Mouse (Mus musculus): ENCODE data around the gene Glce. TPM values are rescaled to one million over a fixed set of nuclear protein-coding genes. Genes with fewer than 3 reads are reported as not detected.

Gene Glce
- polyA plus RNA-seq, 1 experiment: 0.01 TPM

GRCm38 (mm10) chr9:62132005-62132782 lies 9.7 kb upstream of the Glce start:
- Histone ChIP-seq H3K4me3 (replicated peaks) (no peak overlapping the region), H3K27me3 (ENCODE audit: control insufficient read depth) (no peaks in the 10 kb centered on the region; the same call in 1 of the 2 replicates), H3K9me3 (ENCODE audit: control insufficient read depth, low read length) (no peaks in the 10 kb centered on the region), H3K4me1 (ENCODE audit: control insufficient read depth) (no peaks in the 10 kb centered on the region), H3K36me3 (ENCODE audit: control insufficient read depth) (no peaks in the 10 kb centered on the region)
- TF ChIP-seq GATA1 (IDR thresholded peaks at IDR 0.05; ENCODE audit: low read length) (no peak), TAL1 (IDR thresholded peaks at IDR 0.05; ENCODE audit: low read length) (no peak)

GRCm38 (mm10) chr9:62130746-62131145 lies 8.3 kb upstream of the Glce start:
- peaks cover 3% of the 10 kb centered on the region for H3K27me3 ChIP-seq (ENCODE audit: control insufficient read depth)
- H3K36me3 ChIP-seq (ENCODE audit: control insufficient read depth): no peaks in the 10 kb centered on the region
- no peak for TF ChIP-seq TAL1 (IDR thresholded peaks at IDR 0.05; ENCODE audit: low read length)
- TF ChIP-seq GATA1 (IDR thresholded peaks at IDR 0.05; ENCODE audit: low read length): no peak
- H3K9me3 ChIP-seq (ENCODE audit: control insufficient read depth, low read length): no peaks in the 10 kb centered on the region
- H3K4me3 ChIP-seq (replicated peaks): no peak overlapping the region
- H3K4me1 ChIP-seq (ENCODE audit: control insufficient read depth): no peaks in the 10 kb centered on the region

GRCm38 (mm10) chr9:62128056-62128455 lies 5.6 kb upstream of the Glce start:
- H3K4me1 ChIP-seq (ENCODE audit: control insufficient read depth): peaks cover 13% of the 10 kb centered on the region
- H3K4me3 ChIP-seq (replicated peaks): no peak overlapping the region
- H3K36me3 ChIP-seq (ENCODE audit: control insufficient read depth): no peaks in the 10 kb centered on the region
- H3K9me3 ChIP-seq (ENCODE audit: control insufficient read depth, low read length): no peaks in the 10 kb centered on the region
- peaks cover 3% of the 10 kb centered on the region for H3K27me3 ChIP-seq (ENCODE audit: control insufficient read depth)
- no peak for TF ChIP-seq TAL1 (IDR thresholded peaks at IDR 0.05; ENCODE audit: low read length)
- no peak for TF ChIP-seq GATA1 (IDR thresholded peaks at IDR 0.05; ENCODE audit: low read length)

GRCm38 (mm10) chr9:62125986-62126575 lies 3.6 kb upstream of the Glce start:
- no peaks in the 10 kb centered on the region for H3K9me3 ChIP-seq (ENCODE audit: control insufficient read depth, low read length)
- no peak overlapping the region for H3K4me3 ChIP-seq (replicated peaks)
- peaks cover 14% of the 10 kb centered on the region for H3K27me3 ChIP-seq (ENCODE audit: control insufficient read depth)
- H3K4me1 ChIP-seq (ENCODE audit: control insufficient read depth): peaks cover 27% of the 10 kb centered on the region
- no peaks in the 10 kb centered on the region for H3K36me3 ChIP-seq (ENCODE audit: control insufficient read depth)
- TF ChIP-seq TAL1 (IDR thresholded peaks at IDR 0.05; ENCODE audit: low read length): no peak
- TF ChIP-seq GATA1 (IDR thresholded peaks at IDR 0.05; ENCODE audit: low read length): no peak

GRCm38 (mm10) chr9:62124266-62124665 lies 1.8 kb upstream of the Glce start:
- no peak overlapping the region for H3K4me3 ChIP-seq (replicated peaks)
- H3K4me1 ChIP-seq (ENCODE audit: control insufficient read depth): peaks cover 27% of the 10 kb centered on the region
- H3K36me3 ChIP-seq (ENCODE audit: control insufficient read depth): no peaks in the 10 kb centered on the region
- H3K27me3 ChIP-seq (ENCODE audit: control insufficient read depth): peaks cover 25% of the 10 kb centered on the region
- H3K9me3 ChIP-seq (ENCODE audit: control insufficient read depth, low read length): no peaks in the 10 kb centered on the region
- TF ChIP-seq GATA1 (IDR thresholded peaks at IDR 0.05; ENCODE audit: low read length) (no peak), TAL1 (IDR thresholded peaks at IDR 0.05; ENCODE audit: low read length) (no peak)

- H3K27me3 ChIP-seq (ENCODE audit: control insufficient read depth): peaks cover 27% of the 10 kb centered on the region
- H3K36me3 ChIP-seq (ENCODE audit: control insufficient read depth): no peaks in the 10 kb centered on the region
- H3K4me1 ChIP-seq (ENCODE audit: control insufficient read depth): peaks cover 27% of the 10 kb centered on the region
- H3K4me3 ChIP-seq (replicated peaks): peak overlapping the region; percentile 82
- TF ChIP-seq GATA1 (IDR thresholded peaks at IDR 0.05; ENCODE audit: low read length) (no peak), TAL1 (IDR thresholded peaks at IDR 0.05; ENCODE audit: low read length) (no peak)
- H3K9me3 ChIP-seq (ENCODE audit: control insufficient read depth, low read length): no peaks in the 10 kb centered on the region
Observed at GRCm38 (mm10) chr9:62123496-62123895, 1.0 kb upstream of the Glce start.

GRCm38 (mm10) chr9:62121551-62122447 lies 656 bp downstream of the Glce start:
- H3K4me1 ChIP-seq (ENCODE audit: control insufficient read depth): peaks cover 27% of the 10 kb centered on the region
- H3K9me3 ChIP-seq (ENCODE audit: control insufficient read depth, low read length): no peaks in the 10 kb centered on the region
- no peaks in the 10 kb centered on the region for H3K36me3 ChIP-seq (ENCODE audit: control insufficient read depth)
- peaks cover 27% of the 10 kb centered on the region for H3K27me3 ChIP-seq (ENCODE audit: control insufficient read depth)
- no peak for TF ChIP-seq TAL1 (IDR thresholded peaks at IDR 0.05; ENCODE audit: low read length)
- TF ChIP-seq GATA1 (IDR thresholded peaks at IDR 0.05; ENCODE audit: low read length): no peak
- peak overlapping the region; percentile 82 for H3K4me3 ChIP-seq (replicated peaks)

- Histone ChIP-seq H3K9me3 (ENCODE audit: control insufficient read depth, low read length) (no peaks in the 10 kb centered on the region), H3K4me1 (ENCODE audit: control insufficient read depth) (peaks cover 21% of the 10 kb centered on the region), H3K27me3 (ENCODE audit: control insufficient read depth) (peaks cover 24% of the 10 kb centered on the region), H3K36me3 (ENCODE audit: control insufficient read depth) (no peaks in the 10 kb centered on the region), H3K4me3 (replicated peaks) (no peak overlapping the region)
- no peak for TF ChIP-seq GATA1 (IDR thresholded peaks at IDR 0.05; ENCODE audit: low read length)
- TF ChIP-seq TAL1 (IDR thresholded peaks at IDR 0.05; ENCODE audit: low read length): no peak
Observed at GRCm38 (mm10) chr9:62118754-62119153, 3.7 kb downstream of the Glce start.

- Histone ChIP-seq H3K27me3 (ENCODE audit: control insufficient read depth) (peaks cover 11% of the 10 kb centered on the region), H3K4me1 (ENCODE audit: control insufficient read depth) (no peaks in the 10 kb centered on the region), H3K36me3 (ENCODE audit: control insufficient read depth) (no peaks in the 10 kb centered on the region), H3K4me3 (replicated peaks) (no peak overlapping the region), H3K9me3 (ENCODE audit: control insufficient read depth, low read length) (no peaks in the 10 kb centered on the region)
- no peak for TF ChIP-seq GATA1 (IDR thresholded peaks at IDR 0.05; ENCODE audit: low read length)
- TF ChIP-seq TAL1 (IDR thresholded peaks at IDR 0.05; ENCODE audit: low read length): no peak
Observed at GRCm38 (mm10) chr9:62115826-62116225, 6.6 kb downstream of the Glce start.

All from erythroblast, embryonic 14.5 days (primary cell).